Mouse (Mus musculus): ENCODE measurements at regions not wholly inside any gene's neighbourhood (a gene's known extent, or its start where the extent isn't known, plus 50 kb on each side); places are given as distances from the start of the nearest gene placed in this dataset.

- TF ChIP-seq POLR2A (IDR thresholded peaks at IDR 0.05; ENCODE audit: borderline replicate concordance, insufficient read depth, low read length) (no peak), CTCF (IDR thresholded peaks at IDR 0.05; ENCODE audit: borderline replicate concordance, insufficient read depth, low read depth, low read length) (no peak)
Measured at GRCm38 (mm10) chr3:136426539-136427194, 100.8 kb upstream of the Bank1 start.
